Mouse (Mus musculus) B cell, adult (primary cell): Measurements from ENCODE around the gene Psg17. TPM values are rescaled to one million over a fixed set of nuclear protein-coding genes. Genes with fewer than 3 reads are reported as not detected.

Source experiments
- total RNA-seq: library from RNA; stranded (reverse); gene quantifications from 4 replicates; pipeline ENCODE4 v1.2.4, GENCODE M21; 2023; ENCODE audit not compliant: inconsistent age

The Psg17 gene
- total RNA-seq = not detected in 4 replicates

GRCm38 (mm10) chr7:18821507-18821906 lies at the start of gene Psg17:
Gene Psg17, minus strand, starts transcription at chr7:18821607.

GRCm38 (mm10) chr7:18871031-18871430 lies 49.6 kb upstream of the Psg17 start, which contains the start of gene Pglyrp1:
Gene Pglyrp1, plus strand, starts transcription at chr7:18871331.

GRCm38 (mm10) chr7:18839865-18840264 lies 18.5 kb upstream of the Psg17 start, which contains the start of gene Mill2:
Gene Mill2, plus strand, starts transcription at chr7:18839966.

GRCm38 (mm10) chr7:18798420-18798819 lies 23.0 kb downstream of the Psg17 start, which contains the start of gene Psg19:
Gene Psg19, minus strand, starts transcription at chr7:18798520.

Other genes with a start within 250 kb of the Psg17 start
- gene Psg23, start 205.1 kb downstream of the Psg17 start, total RNA-seq = not detected in 4 replicates
- not detected in 4 replicates for gene Psg21, start 164.9 kb downstream of the Psg17 start, total RNA-seq
- not detected in 4 replicates for gene Psg20, start 135.4 kb downstream of the Psg17 start, total RNA-seq
- gene Psg22, start 103.5 kb downstream of the Psg17 start, total RNA-seq = not detected in 4 replicates
- gene Psg19, start 23.1 kb downstream of the Psg17 start, total RNA-seq = not detected in 4 replicates
- gene Mill2, start 18.4 kb upstream of the Psg17 start, total RNA-seq = not detected in 4 replicates
- gene Pglyrp1, start 49.7 kb upstream of the Psg17 start, total RNA-seq = 20.5 to 23.4 TPM (median 22.0 TPM) in 4 replicates
- gene Ccdc61, start 88.8 kb upstream of the Psg17 start, total RNA-seq = 17.6 to 25.4 TPM (median 23.2 TPM) in 4 replicates
- gene Nova2, start 104.3 kb upstream of the Psg17 start, total RNA-seq = not detected in 4 replicates
- not detected in 4 replicates for gene Nanos2, start 165.8 kb upstream of the Psg17 start, total RNA-seq
- 1.2 to 2.0 TPM (median 1.5 TPM) in 4 replicates for gene Mypop, start 169.6 kb upstream of the Psg17 start, total RNA-seq
- 28.5 to 35.3 TPM (median 33.8 TPM) in 4 replicates for gene Irf2bp1, start 182.4 kb upstream of the Psg17 start, total RNA-seq
- gene Foxa3, start 201.9 kb upstream of the Psg17 start, total RNA-seq = not detected in 4 replicates
- gene Sympk, start 202.8 kb upstream of the Psg17 start, total RNA-seq = 99.2 to 117 TPM (median 107 TPM) in 4 replicates
- 1.00 TPM in 1 of 4 replicates, not detected in the others for gene Rsph6a, start 233.1 kb upstream of the Psg17 start, total RNA-seq